Mouse (Mus musculus): ENCODE data around the gene Arl6ip6. TPM values are rescaled to one million over a fixed set of nuclear protein-coding genes. Genes with fewer than 3 reads are reported as not detected.

Arl6ip6 gene
- polyA plus RNA-seq, 1 experiment from 2014 or later = 21.4 TPM

GRCm38 (mm10) chr2:53190684-53191511 lies 628 bp upstream of the Arl6ip6 start, which contains the start of gene Prpf40a:
Gene Prpf40a (minus strand): TSS chr2:53191284.
- peak; percentile 97 for ATAC-seq
- peak within 1 kb of the TSS; percentile 84 for H3K4me3 ChIP-seq (ENCODE audit: low read depth, low read length)
- no peaks in the 10 kb centered on the region for H3K9me3 ChIP-seq (ENCODE audit: control insufficient read depth)
- H3K27me3 ChIP-seq (replicated peaks; ENCODE audit: control insufficient read depth, insufficient read depth, low read length) = no peaks in the 10 kb centered on the region
- H3K9ac ChIP-seq (ENCODE audit: low read depth, low read length) = peak within 1 kb of the TSS; percentile 81
- TF ChIP-seq CTCF (IDR thresholded peaks at IDR 0.05; ENCODE audit: low read depth) = no peak
- H3K36me3 ChIP-seq (ENCODE audit: control insufficient read depth, insufficient read depth) = peaks cover 5% of the 10 kb centered on the region
- under 1% methylated on average over 51 of the region's 53 CpGs for WGBS
- H3K4me1 ChIP-seq (replicated peaks; ENCODE audit: control insufficient read depth, insufficient read depth, low read length) = 0 out of 2 replicates have a peak, but pooled peaks cover 6% of the 10 kb centered on the region
- peak within 1 kb of the TSS; percentile 77 for H3K4me2 ChIP-seq (replicated peaks; ENCODE audit: low read depth)
- H3K27ac ChIP-seq (ENCODE audit: low read depth, low read length) = peak within 1 kb of the TSS; percentile 98

- H3K36me3 ChIP-seq (ENCODE audit: control insufficient read depth, insufficient read depth) = peaks cover 6% of the 10 kb centered on the region
- H3K9ac ChIP-seq (ENCODE audit: low read depth, low read length) = peak overlapping the region; percentile 81
- H3K4me3 ChIP-seq (ENCODE audit: low read depth, low read length) = peak overlapping the region; percentile 84
- TF ChIP-seq CTCF (IDR thresholded peaks at IDR 0.05; ENCODE audit: low read depth) = no peak
- H3K27ac ChIP-seq (ENCODE audit: low read depth, low read length) = peak overlapping the region; percentile 98
- 0 out of 2 replicates have a peak, but pooled peaks cover 6% of the 10 kb centered on the region for H3K4me1 ChIP-seq (replicated peaks; ENCODE audit: control insufficient read depth, insufficient read depth, low read length)
- H3K9me3 ChIP-seq (ENCODE audit: control insufficient read depth) = no peaks in the 10 kb centered on the region
- no peak for ATAC-seq
- H3K4me2 ChIP-seq (replicated peaks; ENCODE audit: low read depth) = peak overlapping the region; percentile 77
- no peaks in the 10 kb centered on the region for H3K27me3 ChIP-seq (replicated peaks; ENCODE audit: control insufficient read depth, insufficient read depth, low read length)
- 1% methylated on average over 20 of the region's 20 CpGs for WGBS
Measured at GRCm38 (mm10) chr2:53192386-53192785, 860 bp downstream of the Arl6ip6 start.

GRCm38 (mm10) chr2:53196431-53196830 lies 4.9 kb downstream of the Arl6ip6 start:
- ATAC-seq = no peak
- Histone ChIP-seq H3K9ac (ENCODE audit: low read depth, low read length) (no peak overlapping the region), H3K4me2 (replicated peaks; ENCODE audit: low read depth) (no peak overlapping the region), H3K36me3 (ENCODE audit: control insufficient read depth, insufficient read depth) (peaks cover 10% of the 10 kb centered on the region), H3K27ac (ENCODE audit: low read depth, low read length) (no peak overlapping the region), H3K9me3 (ENCODE audit: control insufficient read depth) (no peaks in the 10 kb centered on the region), H3K4me1 (replicated peaks; ENCODE audit: control insufficient read depth, insufficient read depth, low read length) (no peaks in the 10 kb centered on the region), H3K27me3 (replicated peaks; ENCODE audit: control insufficient read depth, insufficient read depth, low read length) (no peaks in the 10 kb centered on the region), H3K4me3 (ENCODE audit: low read depth, low read length) (no peak overlapping the region)
- no peak for TF ChIP-seq CTCF (IDR thresholded peaks at IDR 0.05; ENCODE audit: low read depth)
- 93% methylated on average over 10 of the region's 10 CpGs for whole genome bisulfite sequencing

- TF ChIP-seq CTCF (IDR thresholded peaks at IDR 0.05; ENCODE audit: low read depth) = no peak
- no peaks in the 10 kb centered on the region for H3K9me3 ChIP-seq (ENCODE audit: control insufficient read depth)
- no peaks in the 10 kb centered on the region for H3K27me3 ChIP-seq (replicated peaks; ENCODE audit: control insufficient read depth, insufficient read depth, low read length)
- no peak overlapping the region for H3K27ac ChIP-seq (ENCODE audit: low read depth, low read length)
- no peak overlapping the region for H3K4me3 ChIP-seq (ENCODE audit: low read depth, low read length)
- peaks cover 10% of the 10 kb centered on the region for H3K36me3 ChIP-seq (ENCODE audit: control insufficient read depth, insufficient read depth)
- ATAC-seq = no peak
- H3K4me2 ChIP-seq (replicated peaks; ENCODE audit: low read depth) = no peak overlapping the region
- WGBS = 83% methylated on average over 1 of the region's 1 CpGs
- H3K4me1 ChIP-seq (replicated peaks; ENCODE audit: control insufficient read depth, insufficient read depth, low read length) = no peaks in the 10 kb centered on the region
- no peak overlapping the region for H3K9ac ChIP-seq (ENCODE audit: low read depth, low read length)
Measured at GRCm38 (mm10) chr2:53199203-53199602, 7.7 kb downstream of the Arl6ip6 start.

GRCm38 (mm10) chr2:53200164-53200885 lies 8.8 kb downstream of the Arl6ip6 start:
- Histone ChIP-seq H3K9ac (ENCODE audit: low read depth, low read length) (no peak overlapping the region), H3K9me3 (ENCODE audit: control insufficient read depth) (no peaks in the 10 kb centered on the region), H3K27me3 (replicated peaks; ENCODE audit: control insufficient read depth, insufficient read depth, low read length) (no peaks in the 10 kb centered on the region), H3K4me2 (replicated peaks; ENCODE audit: low read depth) (no peak overlapping the region), H3K36me3 (ENCODE audit: control insufficient read depth, insufficient read depth) (peaks cover 10% of the 10 kb centered on the region), H3K27ac (ENCODE audit: low read depth, low read length) (no peak overlapping the region), H3K4me3 (ENCODE audit: low read depth, low read length) (no peak overlapping the region), H3K4me1 (replicated peaks; ENCODE audit: control insufficient read depth, insufficient read depth, low read length) (no peaks in the 10 kb centered on the region)
- no peak for TF ChIP-seq CTCF (IDR thresholded peaks at IDR 0.05; ENCODE audit: low read depth)
- 85% methylated on average over 4 of the region's 4 CpGs for WGBS
- no peak for ATAC-seq
